Mouse (Mus musculus) limb, embryonic 14.5 days (tissue): Measurements from ENCODE around the gene Fbxl17. TPM values are rescaled to one million over a fixed set of nuclear protein-coding genes. Genes with fewer than 3 reads are reported as not detected.

ENCODE experiments used
- ATAC-seq: fragments of 200-750 bp; cut with Nextera tagmentation; 2 replicates; pipeline ENCODE4 v1.8.0; 2017; ENCODE audit warnings: low read depth, moderate number of reproducible peaks, moderate TSS enrichment; ENCODE audit not compliant: low FRiP score
- DNase-seq: peaks from one replicate; pipeline ENCODE4 v3.0.0-alpha.2; 2015; ENCODE audit warnings: low spot score
- H3K27ac ChIP-seq: fragments of 300-500 bp; sonication (generic); replicated peaks from 2 replicates; pipeline ENCODE4 v1.5.1; 2014; ENCODE audit warnings: low read depth, mild to moderate bottlenecking, low read length, moderate library complexity, mixed read lengths
- H3K27me3 ChIP-seq: fragments of 300-500 bp; sonication (generic); 2 replicates; pipeline ENCODE4 v1.6.1; 2014; ENCODE audit warnings: low read length, mixed read lengths; ENCODE audit not compliant: control insufficient read depth, insufficient read depth
- H3K36me3 ChIP-seq: fragments of 300-500 bp; sonication (generic); 2 replicates; pipeline ENCODE4 v1.6.1; 2014; ENCODE audit warnings: mild to moderate bottlenecking, low read length, moderate library complexity, mixed read lengths; ENCODE audit not compliant: control insufficient read depth, insufficient read depth
- H3K4me1 ChIP-seq: fragments of 300-500 bp; sonication (generic); 2 replicates; pipeline ENCODE4 v1.6.1; 2014; ENCODE audit warnings: antibody characterized with exemption, low read length, mixed read lengths; ENCODE audit not compliant: control insufficient read depth, insufficient read depth
- H3K4me2 ChIP-seq: fragments of 300-500 bp; sonication (generic); replicated peaks from 2 replicates; pipeline ENCODE4 v1.6.1; 2014; ENCODE audit warnings: low read depth, mild to moderate bottlenecking, low read length, moderate library complexity; ENCODE audit not compliant: severe bottlenecking
- H3K4me3 ChIP-seq: fragments of 300-500 bp; sonication (generic); replicated peaks from 2 replicates; pipeline ENCODE4 v1.5.1; 2014; ENCODE audit warnings: low read length
- H3K9ac ChIP-seq: fragments of 300-500 bp; sonication (generic); 2 replicates; pipeline ENCODE4 v1.6.1; 2014; ENCODE audit warnings: mild to moderate bottlenecking, low read depth, low read length, moderate library complexity; ENCODE audit not compliant: severe bottlenecking
- H3K9me3 ChIP-seq: fragments of 300-500 bp; sonication (generic); 2 replicates; pipeline ENCODE4 v1.6.1; 2016; ENCODE audit warnings: low read length; ENCODE audit not compliant: control insufficient read depth
- POLR2A ChIP-seq: fragments of 200-500 bp; IDR thresholded peaks from 2 replicates; pipeline ENCODE4 v1.8.0; 2012; ENCODE audit warnings: inconsistent platforms, mild to moderate bottlenecking, moderate library complexity, borderline replicate concordance; ENCODE audit not compliant: insufficient read depth, insufficient read length; ENCODE audit errors: extremely low read depth
- WGBS: fragments of 180-500 bp; shearing (Covaris S2); extraction: QIAGEN DNeasy Blood & Tissue Kit; methylation state at CpG from one replicate; pipeline ENCODE4 v1.1.7; 2014; 5-methylcytosine and 5-hydroxymethylcytosine counted together
- polyA plus RNA-seq, 2 experiments: library from polyadenylated mRNA; depleted of rRNA in 1 of 2; stranded (reverse) in 1 of 2; unstranded in 1 of 2; fragments of >200 nt; fragmentation: Nextera tagmentation in 1 of 2; extraction: Ambion mirVana in 1 of 2; gene quantifications; 2 replicates each; pipeline versions ENCODE4 v1.2.1 to v1.2.3; 2012 to 2014

Gene Fbxl17
- polyA plus RNA-seq, 2 experiments: 12.6 to 12.9 TPM

GRCm38 (mm10) chr17:63189274-63189673, 310.5 kb downstream of the Fbxl17 start:
- no peak overlapping the region for H3K27ac ChIP-seq
- DNase-seq (no peak), ATAC-seq (no peak)
- H3K4me1 ChIP-seq: no peaks in the 10 kb centered on the region
- no peak overlapping the region for H3K4me3 ChIP-seq
- TF ChIP-seq POLR2A: no peak
- 80% methylated on average over 8 of the region's 8 CpGs for WGBS
- no peaks in the 10 kb centered on the region for H3K36me3 ChIP-seq
- H3K4me2 ChIP-seq: no peak overlapping the region
- H3K27me3 ChIP-seq: no peaks in the 10 kb centered on the region
- no peak overlapping the region for H3K9ac ChIP-seq
- no peaks in the 10 kb centered on the region for H3K9me3 ChIP-seq

GRCm38 (mm10) chr17:63185531-63185930, 314.3 kb downstream of the Fbxl17 start:
- TF ChIP-seq POLR2A: no peak
- no peak for ATAC-seq

GRCm38 (mm10) chr17:63184844-63185504, 314.8 kb downstream of the Fbxl17 start:
- DNase-seq: no peak
- ATAC-seq: no peak
- no peak overlapping the region for H3K9ac ChIP-seq
- no peak for TF ChIP-seq POLR2A
- no peaks in the 10 kb centered on the region for H3K27me3 ChIP-seq
- H3K9me3 ChIP-seq: no peaks in the 10 kb centered on the region
- WGBS: 61% methylated on average over 10 of the region's 10 CpGs
- no peak overlapping the region for H3K4me2 ChIP-seq
- no peaks in the 10 kb centered on the region for H3K4me1 ChIP-seq
- no peaks in the 10 kb centered on the region for H3K36me3 ChIP-seq
- no peak overlapping the region for H3K27ac ChIP-seq
- H3K4me3 ChIP-seq: no peak overlapping the region

More at GRCm38 (mm10) chr17:63185531-63185930, 314.3 kb downstream of the Fbxl17 start:
- Histone ChIP-seq H3K9me3 (no peaks in the 10 kb centered on the region), H3K4me1 (no peaks in the 10 kb centered on the region), H3K9ac (no peak overlapping the region), H3K4me3 (no peak overlapping the region), H3K36me3 (no peaks in the 10 kb centered on the region), H3K27me3 (no peaks in the 10 kb centered on the region), H3K4me2 (no peak overlapping the region), H3K27ac (no peak overlapping the region)
- no peak for DNase-seq
- WGBS: 71% methylated on average over 9 of the region's 9 CpGs

- H3K4me1 ChIP-seq: no peaks in the 10 kb centered on the region
- H3K4me3 ChIP-seq: no peak overlapping the region
- no peak for ATAC-seq
- no peaks in the 10 kb centered on the region for H3K9me3 ChIP-seq
- H3K36me3 ChIP-seq: no peaks in the 10 kb centered on the region
- H3K9ac ChIP-seq: no peak overlapping the region
- H3K4me2 ChIP-seq: no peak overlapping the region
- no peak for TF ChIP-seq POLR2A
- DNase-seq: no peak
- no peaks in the 10 kb centered on the region for H3K27me3 ChIP-seq
- H3K27ac ChIP-seq: no peak overlapping the region
- 80% methylated on average over 3 of the region's 3 CpGs for WGBS
Observed at GRCm38 (mm10) chr17:63183431-63183830, 316.4 kb downstream of the Fbxl17 start.

GRCm38 (mm10) chr17:63181661-63182060, 318.2 kb downstream of the Fbxl17 start:
- no peaks in the 10 kb centered on the region for H3K9me3 ChIP-seq
- H3K9ac ChIP-seq: no peak overlapping the region
- no peaks in the 10 kb centered on the region for H3K4me1 ChIP-seq
- H3K27ac ChIP-seq: no peak overlapping the region
- TF ChIP-seq POLR2A: no peak
- no peak for DNase-seq
- H3K4me3 ChIP-seq: no peak overlapping the region
- H3K36me3 ChIP-seq: no peaks in the 10 kb centered on the region
- WGBS: 76% methylated on average over 5 of the region's 5 CpGs
- H3K27me3 ChIP-seq: no peaks in the 10 kb centered on the region
- no peak for ATAC-seq
- no peak overlapping the region for H3K4me2 ChIP-seq

- H3K4me2 ChIP-seq: no peak overlapping the region
- no peaks in the 10 kb centered on the region for H3K27me3 ChIP-seq
- DNase-seq: no peak
- no peak for TF ChIP-seq POLR2A
- no peak overlapping the region for H3K9ac ChIP-seq
- H3K4me1 ChIP-seq: 0 out of 2 replicates have a peak, but pooled peaks cover 3% of the 10 kb centered on the region
- 87% methylated on average over 3 of the region's 3 CpGs for WGBS
- no peaks in the 10 kb centered on the region for H3K36me3 ChIP-seq
- ATAC-seq: no peak
- no peaks in the 10 kb centered on the region for H3K9me3 ChIP-seq
- no peak overlapping the region for H3K27ac ChIP-seq
- H3K4me3 ChIP-seq: no peak overlapping the region
Observed at GRCm38 (mm10) chr17:63180042-63180441, 319.8 kb downstream of the Fbxl17 start.
